Mouse (Mus musculus): ENCODE data around the gene Csad. TPM values are rescaled to one million over a fixed set of nuclear protein-coding genes. Genes with fewer than 3 reads are reported as not detected.

Gene Csad
- polyA plus RNA-seq (2015; fragmentation: Nextera tagmentation; extraction: Ambion mirVana), result 33.6 and 43.7 TPM in 2 replicates

DNA sequence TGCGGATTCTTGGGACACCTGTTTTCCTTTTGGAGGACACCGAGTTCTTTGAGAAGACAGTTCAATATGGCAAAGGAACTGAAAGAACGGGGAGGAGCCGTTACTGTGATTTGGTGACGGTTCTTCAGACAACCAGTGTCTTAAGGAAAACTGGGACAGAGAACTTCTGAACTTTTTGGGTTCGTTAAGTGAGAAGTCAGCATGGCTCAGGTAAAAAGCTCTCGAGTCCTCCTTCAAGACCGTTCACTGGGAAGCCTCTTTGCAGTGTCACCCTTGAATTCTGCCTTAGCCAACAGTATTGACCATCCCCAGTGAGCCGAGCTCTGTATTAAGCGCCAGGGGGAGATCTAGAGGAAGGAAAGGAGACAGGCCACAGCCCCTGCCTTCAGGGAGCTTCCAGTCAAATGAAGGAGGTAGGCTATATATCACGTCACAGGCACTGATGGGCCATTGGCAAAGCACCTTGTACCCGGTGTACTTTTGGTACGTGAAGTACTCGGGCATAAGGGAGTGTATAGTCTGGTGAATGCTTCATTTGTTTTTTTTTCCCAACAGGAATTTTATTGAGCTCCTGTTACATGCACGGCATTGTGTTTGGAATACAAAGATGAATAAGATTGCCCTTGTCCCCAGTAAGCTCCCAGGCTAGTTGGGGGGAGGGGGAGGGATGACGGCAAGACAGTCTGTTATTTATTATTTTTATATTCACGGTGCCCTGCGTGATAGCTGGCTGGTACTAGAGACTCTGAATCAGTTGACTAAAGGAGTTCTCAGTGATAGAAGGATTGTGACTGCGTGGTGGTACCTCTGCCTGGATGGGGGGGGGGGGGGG is at the start of gene Csad:
TSS of gene Csad (minus strand) at position 51 of the 832 bp plus-strand sequence.
- Histone ChIP-seq H3K9me3 (replicated peaks) (no peaks in the 10 kb centered on the region), H3K36me3 (peaks cover 30% of the 10 kb centered on the region), H3K27ac (replicated peaks) (peak within 1 kb of the TSS; percentile 99), H3K4me1 (peaks cover 53% of the 10 kb centered on the region), H3K9ac (replicated peaks) (peak within 1 kb of the TSS; percentile 87), H3K4me2 (peak within 1 kb of the TSS; percentile 65), H3K4me3 (replicated peaks) (peak within 1 kb of the TSS; percentile 82), H3K27me3 (replicated peaks) (no peaks in the 10 kb centered on the region)
- no peak for ATAC-seq (ENCODE audit: low FRiP score)
- WGBS, result 45% methylated on average over 19 of the region's 19 CpGs

DNA sequence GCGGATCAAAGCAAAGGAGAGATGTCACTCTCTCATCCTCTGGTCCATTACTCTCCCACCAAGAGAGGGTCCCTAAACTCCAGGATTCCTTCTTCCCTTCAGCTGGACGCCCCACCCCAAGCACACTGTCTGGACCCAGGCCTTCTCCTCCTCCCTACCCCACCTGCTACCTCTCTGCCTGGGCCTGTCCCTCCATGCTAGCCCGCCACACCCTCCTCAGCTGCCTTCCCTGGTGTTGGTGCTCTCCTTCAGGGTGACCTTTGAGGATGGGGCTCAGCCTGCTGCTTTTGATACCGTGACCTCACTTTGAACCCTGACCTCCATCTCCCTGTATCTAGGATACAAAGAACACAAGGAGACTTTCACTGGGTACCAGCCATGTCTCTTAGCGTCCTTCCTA is 46.0 kb upstream of the Csad start:
- ATAC-seq (ENCODE audit: low FRiP score), result no peak
- H3K36me3 ChIP-seq, result no peaks in the 10 kb centered on the region
- H3K9me3 ChIP-seq (replicated peaks), result no peaks in the 10 kb centered on the region
- no peak overlapping the region for H3K4me2 ChIP-seq
- peaks cover 38% of the 10 kb centered on the region for H3K4me1 ChIP-seq
- H3K27me3 ChIP-seq (replicated peaks), result peaks cover 27% of the 10 kb centered on the region
- 58% methylated on average over 5 of the region's 5 CpGs for WGBS
- no peak overlapping the region for H3K27ac ChIP-seq (replicated peaks)
- H3K9ac ChIP-seq (replicated peaks), result no peak overlapping the region
- no peak overlapping the region for H3K4me3 ChIP-seq (replicated peaks)

GRCm38 (mm10) chr15:102249967-102250366 is 45.4 kb upstream of the Csad start:
- no peak overlapping the region for H3K4me3 ChIP-seq (replicated peaks)
- no peaks in the 10 kb centered on the region for H3K9me3 ChIP-seq (replicated peaks)
- no peaks in the 10 kb centered on the region for H3K36me3 ChIP-seq
- ATAC-seq (ENCODE audit: low FRiP score), result no peak
- H3K4me2 ChIP-seq, result peak overlapping the region; percentile 37; the same call in 1 of the 2 replicates
- peaks cover 43% of the 10 kb centered on the region for H3K4me1 ChIP-seq
- WGBS, result 45% methylated on average over 9 of the region's 9 CpGs
- H3K9ac ChIP-seq (replicated peaks), result no peak overlapping the region
- peak overlapping the region; percentile 48 for H3K27ac ChIP-seq (replicated peaks)
- peaks cover 25% of the 10 kb centered on the region for H3K27me3 ChIP-seq (replicated peaks)

- H3K27ac ChIP-seq (replicated peaks), result peak overlapping the region; percentile 48
- no peak for ATAC-seq (ENCODE audit: low FRiP score)
- H3K4me1 ChIP-seq, result peaks cover 49% of the 10 kb centered on the region
- no peaks in the 10 kb centered on the region for H3K36me3 ChIP-seq
- peaks cover 27% of the 10 kb centered on the region for H3K27me3 ChIP-seq (replicated peaks)
- H3K4me3 ChIP-seq (replicated peaks), result no peak overlapping the region
- no peak overlapping the region for H3K9ac ChIP-seq (replicated peaks)
- 4% methylated on average over 13 of the region's 13 CpGs for WGBS
- H3K9me3 ChIP-seq (replicated peaks), result no peaks in the 10 kb centered on the region
- peak overlapping the region; percentile 37 for H3K4me2 ChIP-seq
These were observed 44.7 kb upstream of the Csad start for GRCm38 (mm10) chr15:102249251-102249691.

DNA sequence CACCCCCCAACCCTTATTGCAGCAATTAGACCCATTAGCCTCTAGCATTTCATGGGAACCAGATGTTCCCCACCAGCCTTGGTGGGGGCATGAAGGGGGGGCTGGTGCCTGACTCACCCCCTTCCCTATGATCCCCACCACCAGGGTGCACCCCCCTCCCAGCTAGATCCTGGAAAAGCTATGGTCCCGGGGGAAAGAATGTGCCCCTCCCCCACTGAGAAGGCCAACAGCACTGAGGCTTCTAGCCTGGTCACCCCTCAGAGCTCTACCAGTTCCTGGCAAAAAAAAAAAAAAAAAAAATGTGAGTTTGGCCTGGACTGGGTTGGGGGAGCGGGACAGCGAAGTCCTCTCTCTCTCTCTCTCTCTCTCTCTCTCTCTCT is 44.3 kb upstream of the Csad start:
- H3K4me2 ChIP-seq, result peak overlapping the region; percentile 98
- no peaks in the 10 kb centered on the region for H3K9me3 ChIP-seq (replicated peaks)
- ATAC-seq (ENCODE audit: low FRiP score), result no peak
- no peak overlapping the region for H3K9ac ChIP-seq (replicated peaks)
- H3K4me3 ChIP-seq (replicated peaks), result no peak overlapping the region
- H3K27ac ChIP-seq (replicated peaks), result peak overlapping the region; percentile 89; the same call in 1 of the 2 replicates
- H3K36me3 ChIP-seq, result no peaks in the 10 kb centered on the region
- peaks cover 31% of the 10 kb centered on the region for H3K27me3 ChIP-seq (replicated peaks)
- peaks cover 54% of the 10 kb centered on the region for H3K4me1 ChIP-seq
- WGBS, result 0% methylated on average over 1 of the region's 3 CpGs

GRCm38 (mm10) chr15:102248131-102248811 is 43.7 kb upstream of the Csad start:
- Histone ChIP-seq H3K4me3 (replicated peaks) (peak overlapping the region; percentile 59), H3K27ac (replicated peaks) (peak overlapping the region; percentile 89), H3K9me3 (replicated peaks) (no peaks in the 10 kb centered on the region), H3K27me3 (replicated peaks) (peaks cover 37% of the 10 kb centered on the region), H3K4me1 (peaks cover 59% of the 10 kb centered on the region), H3K36me3 (no peaks in the 10 kb centered on the region), H3K9ac (replicated peaks) (0 out of 2 replicates have a peak overlapping the region, but pooled peaks have one; percentile 63), H3K4me2 (peak overlapping the region; percentile 98)
- WGBS, result 9% methylated on average over 8 of the region's 8 CpGs
- no peak for ATAC-seq (ENCODE audit: low FRiP score)

DNA sequence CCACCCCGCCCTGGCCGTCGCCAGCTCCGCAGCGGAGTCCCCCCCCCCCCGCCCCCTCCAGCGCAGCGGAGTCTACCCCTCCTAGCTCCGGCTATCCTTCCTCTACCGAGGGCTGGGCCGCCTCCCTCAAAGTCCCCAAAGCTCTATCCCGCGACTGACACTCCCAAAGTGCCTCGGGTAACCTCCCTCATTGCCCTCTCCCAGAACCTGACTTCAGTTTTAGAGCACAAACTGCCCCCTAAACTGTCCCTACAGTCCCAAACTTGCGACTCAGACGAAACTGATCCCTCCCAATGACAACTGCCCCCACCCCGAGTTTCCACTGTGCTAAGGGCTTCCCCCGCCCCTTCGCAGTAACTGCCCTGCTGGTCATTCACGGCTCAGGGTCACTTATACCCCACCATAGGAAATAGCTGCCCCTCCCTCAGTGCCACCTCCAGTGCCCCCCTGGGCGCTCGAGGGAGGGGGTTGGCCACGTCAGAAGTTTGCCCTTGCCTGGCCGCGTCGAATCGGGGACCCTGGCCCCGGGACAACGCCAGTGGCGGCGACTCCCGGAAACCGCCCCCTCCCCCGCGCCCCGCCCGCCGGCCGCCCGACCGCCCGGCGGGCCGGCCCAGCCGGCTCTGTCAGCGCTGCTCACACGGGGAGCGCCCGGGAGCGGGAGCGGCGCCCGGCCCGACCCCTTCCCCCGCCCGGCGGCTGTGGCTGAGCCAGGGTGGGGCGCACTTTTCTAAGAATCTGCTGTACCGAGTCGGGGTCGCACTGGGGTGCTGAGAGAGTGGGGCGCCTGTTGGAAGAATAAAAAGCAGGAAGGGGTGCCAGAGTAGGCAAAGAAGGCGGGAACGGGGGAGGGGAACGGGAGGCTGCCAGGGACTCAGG is 43.0 kb upstream of the Csad start:
- Histone ChIP-seq H3K4me1 (peaks cover 67% of the 10 kb centered on the region), H3K27me3 (replicated peaks) (peaks cover 43% of the 10 kb centered on the region)
- ATAC-seq (ENCODE audit: low FRiP score), result peak; percentile 42

DNA sequence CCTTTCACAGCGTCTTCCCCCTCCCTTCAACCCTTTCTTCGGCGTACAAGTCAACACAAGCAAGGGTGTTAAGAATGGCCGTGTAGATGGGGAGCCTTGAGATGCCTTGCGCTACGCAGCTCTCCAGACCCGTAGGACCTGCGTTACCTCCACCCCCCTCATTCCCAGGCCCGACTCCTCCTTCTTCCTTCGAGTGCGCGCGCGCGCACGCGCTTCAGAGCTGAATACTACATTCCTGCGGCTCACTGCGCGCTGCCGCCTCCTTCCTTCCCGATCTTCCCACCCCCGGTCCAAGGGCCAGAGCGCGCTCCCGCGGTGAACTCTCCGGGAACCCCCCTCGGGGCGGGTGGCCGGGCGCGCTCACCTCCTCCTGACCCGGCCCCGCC is 42.3 kb upstream of the Csad start:
- Histone ChIP-seq H3K36me3 (no peaks in the 10 kb centered on the region), H3K4me2 (peak overlapping the region; percentile 98), H3K4me3 (replicated peaks) (peak overlapping the region; percentile 59), H3K9ac (replicated peaks) (peak overlapping the region; percentile 63), H3K27ac (replicated peaks) (peak overlapping the region; percentile 89), H3K27me3 (replicated peaks) (peaks cover 41% of the 10 kb centered on the region), H3K9me3 (replicated peaks) (no peaks in the 10 kb centered on the region), H3K4me1 (peaks cover 68% of the 10 kb centered on the region)
- WGBS, result under 1% methylated on average over 30 of the region's 35 CpGs
- peak; percentile 83 for ATAC-seq (ENCODE audit: low FRiP score)

More for the DNA sequence above, 43.0 kb upstream of the Csad start:
- H3K9me3 ChIP-seq (replicated peaks), result no peaks in the 10 kb centered on the region
- peak overlapping the region; percentile 98 for H3K4me2 ChIP-seq
- under 1% methylated on average over 54 of the region's 65 CpGs for WGBS
- H3K36me3 ChIP-seq, result no peaks in the 10 kb centered on the region
- H3K9ac ChIP-seq (replicated peaks), result peak overlapping the region; percentile 63
- H3K27ac ChIP-seq (replicated peaks), result peak overlapping the region; percentile 89
- peak overlapping the region; percentile 59 for H3K4me3 ChIP-seq (replicated peaks)

DNA sequence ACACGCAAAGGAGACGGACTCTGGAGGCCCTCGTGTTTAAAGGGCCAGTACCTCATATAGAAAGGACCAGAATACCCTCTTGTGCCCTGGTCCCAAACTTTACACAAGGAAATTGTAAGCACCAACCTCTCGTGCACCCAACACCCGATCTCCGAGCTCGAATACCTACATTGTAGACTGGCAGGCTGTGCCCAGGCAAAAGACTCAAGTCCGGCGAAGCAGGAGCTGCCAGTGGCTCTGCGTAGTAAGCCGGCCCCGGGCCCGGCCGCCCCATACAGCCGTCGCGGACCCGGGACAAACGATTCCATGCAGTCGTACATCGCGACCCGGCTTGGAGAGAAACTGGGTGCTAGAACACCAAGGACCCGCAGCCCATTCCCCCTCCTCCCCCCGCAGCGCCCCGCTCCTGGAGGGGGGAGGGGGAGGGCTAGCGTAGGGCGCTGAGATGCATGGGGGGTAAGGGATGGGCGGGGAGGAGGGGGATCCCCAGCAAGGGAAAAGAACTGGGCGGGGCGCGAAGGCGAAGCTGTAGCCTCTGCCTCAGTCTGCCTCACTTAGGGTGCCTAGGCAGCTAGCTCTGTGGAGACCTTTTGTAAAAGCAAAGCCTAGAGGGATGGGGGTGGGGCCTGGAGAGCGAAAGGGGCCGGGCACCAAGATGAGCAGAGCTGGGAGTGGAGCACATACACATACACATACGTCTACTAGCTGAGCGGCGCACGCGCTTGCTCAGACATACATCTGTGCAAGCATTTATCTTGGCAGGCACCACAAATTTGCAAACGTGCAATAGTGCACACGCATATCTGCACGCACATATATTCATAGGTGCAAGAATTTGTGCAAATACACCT is 41.6 kb upstream of the Csad start:
- peak; percentile 91 for ATAC-seq (ENCODE audit: low FRiP score)
- Histone ChIP-seq H3K9ac (replicated peaks) (peak overlapping the region; percentile 63), H3K4me3 (replicated peaks) (peak overlapping the region; percentile 59), H3K36me3 (no peaks in the 10 kb centered on the region), H3K4me1 (peaks cover 68% of the 10 kb centered on the region), H3K9me3 (replicated peaks) (no peaks in the 10 kb centered on the region), H3K4me2 (peak overlapping the region; percentile 98), H3K27ac (replicated peaks) (peak overlapping the region; percentile 89), H3K27me3 (replicated peaks) (peaks cover 41% of the 10 kb centered on the region)
- WGBS, result under 1% methylated on average over 40 of the region's 44 CpGs

- peaks cover 39% of the 10 kb centered on the region for H3K27me3 ChIP-seq (replicated peaks)
- H3K4me1 ChIP-seq, result peaks cover 68% of the 10 kb centered on the region
- no peaks in the 10 kb centered on the region for H3K36me3 ChIP-seq
- peak overlapping the region; percentile 63 for H3K9ac ChIP-seq (replicated peaks)
- H3K27ac ChIP-seq (replicated peaks), result peak overlapping the region; percentile 89
- no peak for ATAC-seq (ENCODE audit: low FRiP score)
- H3K9me3 ChIP-seq (replicated peaks), result no peaks in the 10 kb centered on the region
- H3K4me2 ChIP-seq, result peak overlapping the region; percentile 98
- 4% methylated on average over 14 of the region's 14 CpGs for WGBS
- peak overlapping the region; percentile 59 for H3K4me3 ChIP-seq (replicated peaks)
These were observed 40.9 kb upstream of the Csad start for GRCm38 (mm10) chr15:102245461-102245881.
